Comparison of ENCODE assay signal across 8 mouse cellular contexts in genomic region chr17:86801213-86801815, GRCm38 (mm10). TPM values are rescaled to one million over a fixed set of nuclear protein-coding genes. Genes with fewer than 3 reads are reported as not detected.
DNase-seq lines count a peak whose midpoint lies in the region; ATAC-seq lines count a peak whose summit lies in the region.

No protein-coding gene starts in this region.

- no peak for DNase-seq in liver, embryonic 11.5 days (ENCODE audit: low spot score)
- no peak for DNase-seq in liver
- peak; percentile 30 for DNase-seq in adrenal gland, postnatal 25 days
- DNase-seq in heart, postnatal 4 days = peak; percentile 57
- no peak for DNase-seq in layer of hippocampus, postnatal 25 days (ENCODE audit: extremely low spot score in 1 of 2, low spot score in 1 of 2)
- DNase-seq in gastrocnemius, adult 8-10 months (ENCODE audit: low spot score in 2 of 2) = no peak
- DNase-seq in embryo, embryonic 11 days = no peak

- no peak overlapping the region for H3K9ac ChIP-seq in liver, embryonic 11.5 days (ENCODE audit: low read depth, low read length)
- H3K9ac ChIP-seq in limb, embryonic 15.5 days = no peak overlapping the region

- no peaks in the 10 kb centered on the region for H3K27me3 ChIP-seq in liver, embryonic 11.5 days (replicated peaks; ENCODE audit: control insufficient read depth, insufficient read depth, low read length)
- H3K27me3 ChIP-seq in limb, embryonic 15.5 days = no peaks in the 10 kb centered on the region

- H3K27ac ChIP-seq in liver, embryonic 11.5 days (ENCODE audit: low read depth, low read length) = peak overlapping the region; percentile 16; the same call in 1 of the 2 replicates
- H3K27ac ChIP-seq in limb, embryonic 15.5 days = peak overlapping the region; percentile 75

- H3K4me1 ChIP-seq in liver, embryonic 11.5 days (replicated peaks; ENCODE audit: control insufficient read depth, insufficient read depth, low read length) = peaks cover 10% of the 10 kb centered on the region
- H3K4me1 ChIP-seq in limb, embryonic 15.5 days = peaks cover 31% of the 10 kb centered on the region

- 66% methylated on average over 11 of the region's 11 CpGs for WGBS in liver, embryonic 11.5 days
- WGBS in limb, embryonic 15.5 days = 64% methylated on average over 11 of the region's 11 CpGs

- ATAC-seq in liver, embryonic 11.5 days (replicated peaks; ENCODE audit: low FRiP score) = no peak
- no peak for ATAC-seq in limb, embryonic 15.5 days (ENCODE audit: insufficient number of reproducible peaks, low FRiP score, low TSS enrichment, low read depth)

- H3K4me3 ChIP-seq in liver, embryonic 11.5 days (ENCODE audit: low read depth, low read length) = no peak overlapping the region
- H3K4me3 ChIP-seq in limb, embryonic 15.5 days = no peak overlapping the region

- H3K36me3 ChIP-seq in liver, embryonic 11.5 days (ENCODE audit: control insufficient read depth, insufficient read depth, low read length) = no peaks in the 10 kb centered on the region
- H3K36me3 ChIP-seq in limb, embryonic 15.5 days = no peaks in the 10 kb centered on the region

- no peaks in the 10 kb centered on the region for H3K9me3 ChIP-seq in liver, embryonic 11.5 days (ENCODE audit: control insufficient read depth, low read length)
- H3K9me3 ChIP-seq in limb, embryonic 15.5 days = no peaks in the 10 kb centered on the region

- no peak overlapping the region for H3K4me2 ChIP-seq in liver, embryonic 11.5 days
- H3K4me2 ChIP-seq in limb, embryonic 15.5 days = no peak overlapping the region

RNA-seq across cellular contexts. Expression of gene Epas1, which starts 47.8 kb away (rescaled TPM):
- polyA plus RNA-seq in liver, embryonic 11.5 days (2014; fragmentation: Nextera tagmentation; extraction: Ambion mirVana) = 7.3 and 8.1 TPM in 2 replicates
- 174 and 183 TPM in 2 replicates for total RNA-seq in adrenal gland, postnatal 25 days (2021)
- 100 to 1,000 TPM; 112 to 123 TPM for total RNA-seq in heart, postnatal 4 days (2021)
- 5.6 and 5.9 TPM in 2 replicates for polyA plus RNA-seq in limb, embryonic 15.5 days (2015; fragmentation: Nextera tagmentation; extraction: Ambion mirVana)
- 10 to 100 TPM; 75.1 to 99.4 TPM for total RNA-seq in layer of hippocampus, postnatal 25 days (2021)
- 10 to 100 TPM; 79.9 to 95.6 (median 93.9) TPM for total RNA-seq in gastrocnemius, adult 8-10 months (2022)

Comparison
In these comparisons a context has a peak if more than half of its experiments do, and no peak if none do; other contexts are left out.
1. DNase-seq: peak in adrenal gland, postnatal 25 days (single experiment) and heart, postnatal 4 days (single experiment); none in liver, embryonic 11.5 days (single experiment), liver (single experiment), layer of hippocampus, postnatal 25 days (0 of 2), gastrocnemius, adult 8-10 months (0 of 2) and embryo, embryonic 11 days (single experiment).